Comparison of ENCODE assay signal across 8 mouse cellular contexts in genomic region chr5:107722661-107723532, GRCm38 (mm10). TPM values are rescaled to one million over a fixed set of nuclear protein-coding genes. Genes with fewer than 3 reads are reported as not detected.
DNase-seq lines count a peak whose midpoint lies in the region; ATAC-seq and TF ChIP-seq lines count a peak whose summit lies in the region.

No protein-coding gene starts in this region.

- H3K27me3 ChIP-seq in heart, embryonic 12.5 days (replicated peaks) = peaks cover 92% of the 10 kb centered on the region
- peaks cover 79% of the 10 kb centered on the region for H3K27me3 ChIP-seq in kidney, postnatal 0 days (ENCODE audit: insufficient read depth, low read length)
- H3K27me3 ChIP-seq in midbrain, embryonic 14.5 days (ENCODE audit: control insufficient read depth, insufficient read depth, low read length) = peaks cover 93% of the 10 kb centered on the region

- H3K9me3 ChIP-seq in heart, embryonic 12.5 days (replicated peaks) = no peaks in the 10 kb centered on the region
- no peaks in the 10 kb centered on the region for H3K9me3 ChIP-seq in kidney, postnatal 0 days (replicated peaks; ENCODE audit: low read length)
- no peaks in the 10 kb centered on the region for H3K9me3 ChIP-seq in midbrain, embryonic 14.5 days (ENCODE audit: control insufficient read depth, low read length)

- H3K4me2 ChIP-seq in heart, embryonic 12.5 days = peak overlapping the region; percentile 70
- H3K4me2 ChIP-seq in kidney, postnatal 0 days (ENCODE audit: low read length) = peak overlapping the region; percentile 51
- H3K4me2 ChIP-seq in midbrain, embryonic 14.5 days (ENCODE audit: low read length) = 0 out of 2 replicates have a peak overlapping the region, but pooled peaks have one; percentile 18

- no peak for TF ChIP-seq POLR2A in bone marrow macrophage, adult 2 months (IDR thresholded peaks at IDR 0.05; ENCODE audit: borderline replicate concordance, low read depth, low read length)

- DNase-seq in kidney, adult 18-20 months = peak; percentile 33
- no peak for DNase-seq in kidney, adult 11 months
- peak; percentile 22 for DNase-seq in kidney, postnatal 0 days (ENCODE audit: low spot score)
- DNase-seq in midbrain, embryonic 14.5 days = peak; percentile 48
- peak; percentile 19 for DNase-seq in yolk sac, embryonic 10.5 days (ENCODE audit: low spot score)
- DNase-seq in spleen, postnatal 4 days (ENCODE audit: low spot score in 2 of 2) = no peak

- peak overlapping the region; percentile 46; the same call in 1 of the 2 replicates for H3K9ac ChIP-seq in heart, embryonic 12.5 days
- 0 out of 2 replicates have a peak overlapping the region, but pooled peaks have one; percentile 27 for H3K9ac ChIP-seq in kidney, postnatal 0 days (ENCODE audit: low read depth, low read length)
- H3K9ac ChIP-seq in midbrain, embryonic 14.5 days (replicated peaks; ENCODE audit: low read length) = no peak overlapping the region

- peak overlapping the region; percentile 59 for H3K4me3 ChIP-seq in bone marrow macrophage, adult 2 months (ENCODE audit: insufficient read depth, low read length)
- peak overlapping the region; percentile 42 for H3K4me3 ChIP-seq in heart, embryonic 12.5 days
- H3K4me3 ChIP-seq in kidney, postnatal 0 days (replicated peaks; ENCODE audit: low read depth, low read length) = peak overlapping the region; percentile 26
- H3K4me3 ChIP-seq in midbrain, embryonic 14.5 days (replicated peaks; ENCODE audit: low read depth, low read length) = 0 out of 2 replicates have a peak overlapping the region, but pooled peaks have one; percentile 2

- H3K27ac ChIP-seq in bone marrow macrophage, adult 2 months (ENCODE audit: insufficient read depth, low read depth, low read length) = no peak overlapping the region
- no peak overlapping the region for H3K27ac ChIP-seq in heart, embryonic 12.5 days (ENCODE audit: poor library complexity, severe bottlenecking)
- no peak overlapping the region for H3K27ac ChIP-seq in kidney, postnatal 0 days
- H3K27ac ChIP-seq in midbrain, embryonic 14.5 days (replicated peaks; ENCODE audit: low read depth, low read length) = no peak overlapping the region

- ATAC-seq in heart, embryonic 12.5 days (ENCODE audit: insufficient number of reproducible peaks, low FRiP score) = no peak
- no peak for ATAC-seq in kidney, postnatal 0 days (replicated peaks; ENCODE audit: low FRiP score, low read depth)
- no peak for ATAC-seq in midbrain, embryonic 14.5 days (ENCODE audit: low FRiP score, low TSS enrichment)

- WGBS in heart, embryonic 12.5 days = 2% methylated on average over 34 of the region's 34 CpGs
- WGBS in kidney, postnatal 0 days = 1% methylated on average over 34 of the region's 34 CpGs
- WGBS in midbrain, embryonic 14.5 days = 1% methylated on average over 34 of the region's 34 CpGs

- H3K36me3 ChIP-seq in heart, embryonic 12.5 days = no peaks in the 10 kb centered on the region
- H3K36me3 ChIP-seq in kidney, postnatal 0 days (ENCODE audit: insufficient read depth, low read length) = no peaks in the 10 kb centered on the region
- H3K36me3 ChIP-seq in midbrain, embryonic 14.5 days (ENCODE audit: control insufficient read depth, insufficient read depth, low read length) = no peaks in the 10 kb centered on the region

- TF ChIP-seq CTCF in bone marrow macrophage, adult 2 months (IDR thresholded peaks at IDR 0.05; ENCODE audit: low read depth, low read length) = no peak
- TF ChIP-seq CTCF in kidney, postnatal 0 days (IDR thresholded peaks at IDR 0.05; ENCODE audit: low read depth) = no peak

- no peaks in the 10 kb centered on the region for H3K4me1 ChIP-seq in bone marrow macrophage, adult 2 months (ENCODE audit: control insufficient read depth, insufficient read depth, low read length)
- H3K4me1 ChIP-seq in heart, embryonic 12.5 days (replicated peaks) = peaks cover 58% of the 10 kb centered on the region
- H3K4me1 ChIP-seq in kidney, postnatal 0 days (replicated peaks; ENCODE audit: insufficient read depth, low read length) = peaks cover 40% of the 10 kb centered on the region
- peaks cover 23% of the 10 kb centered on the region for H3K4me1 ChIP-seq in midbrain, embryonic 14.5 days (ENCODE audit: control insufficient read depth, insufficient read depth, low read length)

RNA-seq across cellular contexts. Expression of gene Gfi1, which starts 2.9 kb away (rescaled TPM):
- not detected in 2 replicates for polyA plus RNA-seq in bone marrow macrophage, adult 2 months (2012; ENCODE audit: insufficient read depth, insufficient read length, missing spikeins)
- polyA plus RNA-seq in heart, embryonic 12.5 days (2016; fragmentation: Nextera tagmentation; extraction: Ambion mirVana) = 0.08 TPM in 1 of 2 replicates, not detected in the other
- 0.06 TPM in 1 of 2 replicates, not detected in the other for polyA plus RNA-seq in kidney, postnatal 0 days (2015; fragmentation: Nextera tagmentation; extraction: Ambion mirVana)
- polyA plus RNA-seq in midbrain, embryonic 14.5 days (2014; fragmentation: Nextera tagmentation; extraction: Ambion mirVana) = not detected in 2 replicates

Comparison
In these comparisons a context has a peak if more than half of its experiments do, and no peak if none do; other contexts are left out.
1. DNase-seq: peak in kidney, adult 18-20 months (single experiment), kidney, postnatal 0 days (single experiment), midbrain, embryonic 14.5 days (single experiment) and yolk sac, embryonic 10.5 days (single experiment); none in kidney, adult 11 months (single experiment) and spleen, postnatal 4 days (0 of 2).
2. H3K4me3 ChIP-seq: peak in every context shown above with its lines; median percentile 59 in bone marrow macrophage, adult 2 months; 42 in heart, embryonic 12.5 days; 26 in kidney, postnatal 0 days; 2 in midbrain, embryonic 14.5 days.
3. H3K4me2 ChIP-seq: peak in every context shown above with its lines; median percentile 70 in heart, embryonic 12.5 days; 51 in kidney, postnatal 0 days; 18 in midbrain, embryonic 14.5 days.